Mouse (Mus musculus): ENCODE data around the gene E2f1. TPM values are rescaled to one million over a fixed set of nuclear protein-coding genes. Genes with fewer than 3 reads are reported as not detected.

The E2f1 gene
- total RNA-seq, 2 experiments from 2014 or later, result 10.2 to 10.4 TPM

- DNase-seq, result peak; percentile 22 to 25
- intact Hi-C loops (cut with DNase I), result no loop called here
These were observed 14.5 kb upstream of the E2f1 start for GRCm38 (mm10) chr2:154583906-154584872.

- no peak for DNase-seq
- intact Hi-C loops (cut with DNase I), result no loop called here
These were observed 11.7 kb upstream of the E2f1 start for GRCm38 (mm10) chr2:154581421-154581820.

- peak; percentile 68 to 74 for DNase-seq
- intact Hi-C loops (cut with DNase I), result no loop called here
These were observed 10.9 kb upstream of the E2f1 start for GRCm38 (mm10) chr2:154580586-154580985.

GRCm38 (mm10) chr2:154577744-154578067 lies 8.0 kb upstream of the E2f1 start:
- DNase-seq, result no peak
- intact Hi-C loops (cut with DNase I), result no loop called here

- intact Hi-C loops (cut with DNase I), result no loop called here
- DNase-seq, result peak in 1 of 2 experiments; percentile 31
These were observed 7.4 kb upstream of the E2f1 start for GRCm38 (mm10) chr2:154576876-154577743.

GRCm38 (mm10) chr2:154574271-154574670 lies 4.6 kb upstream of the E2f1 start:
- DNase-seq, result no peak
- intact Hi-C loops (cut with DNase I), result no loop called here

GRCm38 (mm10) chr2:154572996-154573395 lies 3.3 kb upstream of the E2f1 start:
- intact Hi-C loops (cut with DNase I), result no loop called here
- no peak for DNase-seq

GRCm38 (mm10) chr2:154571976-154572375 lies 2.3 kb upstream of the E2f1 start:
- intact Hi-C loops (cut with DNase I), result no loop called here
- DNase-seq, result no peak

GRCm38 (mm10) chr2:154571266-154571665 lies 1.6 kb upstream of the E2f1 start:
- DNase-seq, result no peak
- intact Hi-C loops (cut with DNase I), result no loop called here

- DNase-seq, result no peak
- intact Hi-C loops (cut with DNase I), result no loop called here
These were observed 974 bp upstream of the E2f1 start for GRCm38 (mm10) chr2:154570666-154571065.

GRCm38 (mm10) chr2:154569071-154569748 lies 482 bp downstream of the E2f1 start:
- intact Hi-C loops (cut with DNase I), result no loop called here
- peak; percentile 70 to 77 for DNase-seq

GRCm38 (mm10) chr2:154568329-154569070 lies 1.2 kb downstream of the E2f1 start:
- intact Hi-C loops (cut with DNase I), result no loop called here
- DNase-seq, result peak in 1 of 2 experiments; percentile 55

GRCm38 (mm10) chr2:154567766-154568165 lies 1.9 kb downstream of the E2f1 start:
- DNase-seq, result no peak
- intact Hi-C loops (cut with DNase I), result no loop called here

GRCm38 (mm10) chr2:154566641-154567040 lies 3.1 kb downstream of the E2f1 start:
- intact Hi-C loops (cut with DNase I), result no loop called here
- no peak for DNase-seq

GRCm38 (mm10) chr2:154565562-154565961 lies 4.1 kb downstream of the E2f1 start:
- intact Hi-C loops (cut with DNase I), result no loop called here
- no peak for DNase-seq

GRCm38 (mm10) chr2:154563612-154564170 lies 6.0 kb downstream of the E2f1 start:
- no peak for DNase-seq
- intact Hi-C loops (cut with DNase I), result no loop called here

- peak in 1 of 2 experiments; percentile 30 for DNase-seq
- intact Hi-C loops (cut with DNase I), result no loop called here
These were observed 11.2 kb downstream of the E2f1 start, which contains the start of gene Necab3 for GRCm38 (mm10) chr2:154558264-154559039. Gene Necab3 (minus strand): TSS chr2:154558890.

GRCm38 (mm10) chr2:154557184-154557832 lies 12.4 kb downstream of the E2f1 start:
- intact Hi-C loops (cut with DNase I), result no loop called here
- peak in 1 of 2 experiments; percentile 23 for DNase-seq
